Mouse (Mus musculus): ENCODE measurements around the gene Mylk4.

DNA sequence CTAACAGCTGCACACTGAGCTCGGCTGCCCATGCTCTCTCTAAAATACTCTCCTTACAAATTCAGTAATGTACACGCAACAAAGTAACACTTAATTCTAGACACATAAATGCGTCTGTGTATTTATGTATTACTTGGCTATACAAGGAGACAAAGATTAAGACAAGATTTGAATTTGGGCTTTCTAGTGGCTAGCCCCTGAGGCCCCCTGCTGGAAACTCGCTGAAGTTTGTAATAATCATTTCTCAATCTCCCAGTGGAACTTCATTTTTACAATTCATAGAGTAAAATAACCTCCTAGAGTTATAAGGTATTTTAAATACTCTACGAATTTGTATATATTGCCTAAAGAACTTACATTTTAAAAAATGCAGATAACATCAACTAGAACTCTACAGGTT lies 699 bp downstream of the Mylk4 start:
- TF ChIP-seq CTCF (conservative IDR thresholded peaks at IDR 0.05 in 1 of 2, IDR thresholded peaks at IDR 0.05 in 1 of 2; ENCODE audit: low read depth in 2 of 2, low read length in 2 of 2): peak in 1 of 2 experiments; percentile 64; a peak in 2 of 4 replicates
- no peak for TF ChIP-seq POLR2AphosphoS2 (IDR thresholded peaks at IDR 0.05; ENCODE audit: low read depth, low read length)
- TF ChIP-seq SIN3A (IDR thresholded peaks at IDR 0.05; ENCODE audit: low read length): no peak
